Mouse (Mus musculus) hindbrain, embryonic 15.5 days (tissue): ENCODE data around the gene Emc10. TPM values are rescaled to one million over a fixed set of nuclear protein-coding genes. Genes with fewer than 3 reads are reported as not detected.

Experiments
- ATAC-seq: fragments of 200-750 bp; cut with Nextera tagmentation; 2 replicates; pipeline ENCODE4 v1.8.0; 2017; ENCODE audit warnings: low read depth, moderate number of reproducible peaks, moderate TSS enrichment; ENCODE audit not compliant: low FRiP score
- H3K27ac ChIP-seq: fragments of 300-500 bp; sonication (generic); replicated peaks from 2 replicates; pipeline ENCODE4 v1.5.1; 2015; ENCODE audit warnings: mild to moderate bottlenecking, inconsistent platforms
- H3K27me3 ChIP-seq: fragments of 300-500 bp; sonication (generic); 2 replicates; pipeline ENCODE4 v1.6.1; 2015; ENCODE audit warnings: control low read depth, inconsistent platforms
- H3K36me3 ChIP-seq: fragments of 300-500 bp; sonication (generic); 2 replicates; pipeline ENCODE4 v1.6.1; 2015; ENCODE audit warnings: control low read depth, inconsistent platforms
- H3K4me1 ChIP-seq: fragments of 300-500 bp; sonication (generic); replicated peaks from 2 replicates; pipeline ENCODE4 v1.6.1; 2015; ENCODE audit warnings: control low read depth, inconsistent platforms
- H3K4me2 ChIP-seq: fragments of 300-500 bp; sonication (generic); 2 replicates; pipeline ENCODE4 v1.6.1; 2015; ENCODE audit warnings: moderate library complexity, mild to moderate bottlenecking, inconsistent platforms
- H3K4me3 ChIP-seq: fragments of 300-500 bp; sonication (generic); 2 replicates; pipeline ENCODE4 v1.5.1; 2015; ENCODE audit warnings: mild to moderate bottlenecking, inconsistent platforms
- H3K9ac ChIP-seq: fragments of 300-500 bp; sonication (generic); 2 replicates; pipeline ENCODE4 v1.6.1; 2015; ENCODE audit warnings: inconsistent platforms
- H3K9me3 ChIP-seq: fragments of 300-500 bp; sonication (generic); 2 replicates; pipeline ENCODE4 v1.6.1; 2016; ENCODE audit warnings: control low read depth, inconsistent platforms
- WGBS: fragments of 180-500 bp; shearing (Covaris S2); methylation state at CpG from one replicate; pipeline ENCODE4 v1.1.7; 2015; 5-methylcytosine and 5-hydroxymethylcytosine counted together
- polyA plus RNA-seq: library from polyadenylated mRNA; unstranded; fragments of >200 nt; fragmentation: Nextera tagmentation; extraction: Ambion mirVana; gene quantifications from 2 replicates; pipeline ENCODE4 v1.2.1, GENCODE M21; 2015

Gene Emc10
- polyA plus RNA-seq, 1 experiment from 2014 or later: 165 TPM

DNA sequence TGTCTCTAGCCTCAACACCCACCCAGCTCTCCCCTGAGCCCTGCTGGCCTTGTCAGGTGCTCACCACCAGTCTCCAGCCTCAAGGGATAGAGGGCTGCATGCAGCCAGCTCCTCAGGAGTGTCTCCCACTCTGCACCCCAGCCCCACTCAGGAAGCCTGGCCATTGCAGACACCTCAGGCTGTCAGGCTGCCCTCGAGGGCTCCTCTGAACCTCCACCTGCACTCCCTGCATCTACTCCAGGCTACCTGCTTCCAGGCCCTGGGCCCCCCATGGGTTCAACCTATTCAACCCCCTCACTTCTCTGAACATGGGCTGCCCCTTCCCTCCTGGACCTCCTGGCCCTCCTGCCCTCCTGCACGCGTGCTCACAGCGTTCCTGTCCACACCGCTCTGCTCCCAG, 4.9 kb downstream of the Emc10 start:
- no peak for ATAC-seq
- no peaks in the 10 kb centered on the region for H3K9me3 ChIP-seq
- H3K36me3 ChIP-seq: peaks cover 35% of the 10 kb centered on the region
- no peak overlapping the region for H3K27ac ChIP-seq
- H3K4me1 ChIP-seq: peaks cover 17% of the 10 kb centered on the region
- no peak overlapping the region for H3K4me2 ChIP-seq
- no peak overlapping the region for H3K9ac ChIP-seq
- no peak overlapping the region for H3K4me3 ChIP-seq
- WGBS: 98% methylated on average over 5 of the region's 5 CpGs
- H3K27me3 ChIP-seq: no peaks in the 10 kb centered on the region

DNA sequence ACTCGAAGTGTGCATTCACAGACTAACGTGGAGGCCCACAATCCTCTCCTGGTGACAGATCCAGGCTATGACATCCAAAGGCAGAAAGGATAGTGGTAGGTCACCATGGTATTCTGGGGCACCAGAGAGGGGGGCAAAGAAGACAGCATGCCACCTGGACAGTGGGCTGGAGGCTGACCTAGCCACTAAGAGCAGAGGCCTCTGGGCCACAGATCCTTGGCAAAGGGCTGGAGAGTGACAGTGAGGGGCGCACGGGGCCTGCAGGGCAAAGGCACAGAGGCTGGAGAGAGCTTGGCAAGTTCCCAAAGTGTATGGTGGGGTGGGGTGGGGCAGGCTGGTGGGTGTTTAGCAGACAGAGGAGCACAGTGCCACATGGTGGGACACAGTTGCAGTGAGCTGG, 6.0 kb downstream of the Emc10 start:
- no peak overlapping the region for H3K27ac ChIP-seq
- H3K27me3 ChIP-seq: no peaks in the 10 kb centered on the region
- WGBS: 88% methylated on average over 4 of the region's 4 CpGs
- H3K4me1 ChIP-seq: peaks cover 12% of the 10 kb centered on the region
- no peak for ATAC-seq
- no peaks in the 10 kb centered on the region for H3K9me3 ChIP-seq
- no peak overlapping the region for H3K9ac ChIP-seq
- H3K36me3 ChIP-seq: peaks cover 35% of the 10 kb centered on the region
- H3K4me2 ChIP-seq: no peak overlapping the region
- no peak overlapping the region for H3K4me3 ChIP-seq

DNA sequence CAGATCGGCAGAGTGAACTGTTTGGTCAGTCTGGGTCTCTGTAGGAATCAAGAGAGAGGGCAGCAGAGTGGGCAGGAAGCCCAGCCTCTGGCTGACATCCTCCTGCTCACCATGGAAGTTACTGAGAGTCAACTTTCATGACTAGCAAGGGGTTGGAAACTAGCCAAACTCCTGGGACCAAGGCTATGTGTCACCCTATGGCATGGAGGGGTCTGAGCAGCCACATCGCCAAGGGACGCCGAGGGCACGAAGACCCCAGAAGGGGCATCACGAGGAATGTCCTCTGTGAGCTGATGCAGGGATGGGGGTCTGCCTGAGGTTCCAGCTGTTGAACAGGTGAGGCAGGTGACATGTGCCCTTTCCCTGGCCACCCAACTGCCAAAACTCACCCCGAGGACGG, 7.8 kb downstream of the Emc10 start:
- Histone ChIP-seq H3K27ac (no peak overlapping the region), H3K4me2 (no peak overlapping the region), H3K9ac (no peak overlapping the region), H3K27me3 (no peaks in the 10 kb centered on the region), H3K4me1 (peaks cover 3% of the 10 kb centered on the region; the same call in 1 of the 2 replicates), H3K4me3 (no peak overlapping the region), H3K9me3 (no peaks in the 10 kb centered on the region), H3K36me3 (peaks cover 32% of the 10 kb centered on the region)
- 85% methylated on average over 8 of the region's 8 CpGs for WGBS
- no peak for ATAC-seq

DNA sequence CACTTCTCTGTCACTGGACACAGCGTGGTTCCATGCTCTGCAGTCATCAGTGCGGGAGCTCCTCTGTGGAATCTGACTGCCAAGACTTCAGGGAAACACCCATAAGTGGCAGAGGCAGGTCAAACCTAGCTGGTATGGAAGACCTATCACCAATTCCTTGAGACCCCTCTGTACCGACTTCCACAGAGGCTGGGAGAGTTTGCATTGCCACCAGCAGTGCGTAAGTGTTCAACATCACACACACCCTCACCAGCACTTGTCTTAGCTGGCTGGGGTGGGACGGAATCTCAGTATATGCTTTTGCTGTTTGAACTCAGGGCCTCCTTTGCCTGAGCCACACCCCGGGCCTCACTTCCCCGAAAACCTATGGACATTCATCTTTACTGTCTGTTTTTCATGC, 8.4 kb downstream of the Emc10 start:
- peaks cover 3% of the 10 kb centered on the region; the same call in 1 of the 2 replicates for H3K4me1 ChIP-seq
- no peak overlapping the region for H3K27ac ChIP-seq
- H3K4me2 ChIP-seq: no peak overlapping the region
- H3K27me3 ChIP-seq: no peaks in the 10 kb centered on the region
- peaks cover 28% of the 10 kb centered on the region for H3K36me3 ChIP-seq
- no peak overlapping the region for H3K4me3 ChIP-seq
- WGBS: 86% methylated on average over 7 of the region's 7 CpGs
- H3K9me3 ChIP-seq: no peaks in the 10 kb centered on the region
- H3K9ac ChIP-seq: no peak overlapping the region
- no peak for ATAC-seq

DNA sequence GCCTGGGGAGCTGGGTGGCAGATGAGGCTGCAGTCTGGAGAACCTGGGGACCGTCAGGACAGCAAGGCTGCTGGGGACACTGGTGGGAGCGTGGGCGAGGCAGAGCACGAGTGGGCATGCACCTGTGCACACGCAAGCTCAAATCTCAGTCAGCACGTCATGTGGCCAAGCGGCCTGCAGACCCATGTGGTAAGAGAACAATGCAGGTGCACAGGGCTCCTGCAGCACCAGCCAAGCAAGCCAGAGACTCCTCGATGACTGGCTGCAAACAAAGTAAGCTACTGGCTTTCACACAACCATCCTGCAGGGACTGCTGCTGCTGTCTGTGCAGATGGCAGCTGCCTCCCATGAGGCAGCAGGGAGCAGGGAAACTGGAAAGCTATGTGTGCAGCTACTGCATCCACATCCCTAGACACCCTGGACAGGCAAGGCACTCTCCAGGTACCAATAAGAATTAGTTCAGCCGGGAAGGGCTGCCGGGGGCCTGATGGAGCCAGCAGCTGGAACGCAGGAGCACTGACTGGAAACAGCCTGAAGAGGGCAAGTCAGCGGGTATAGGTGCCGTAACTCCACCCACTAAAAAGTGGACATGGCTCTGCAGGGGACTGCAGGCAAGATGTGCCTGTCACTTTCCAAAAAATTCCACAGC, 9.3 kb downstream of the Emc10 start:
- Histone ChIP-seq H3K27me3 (peaks cover 4% of the 10 kb centered on the region; the same call in 1 of the 2 replicates), H3K4me2 (no peak overlapping the region), H3K27ac (peak overlapping the region; percentile 34; the same call in 1 of the 2 replicates), H3K4me3 (no peak overlapping the region), H3K9me3 (no peaks in the 10 kb centered on the region), H3K4me1 (peaks cover 3% of the 10 kb centered on the region; the same call in 1 of the 2 replicates), H3K36me3 (peaks cover 24% of the 10 kb centered on the region; the same call in 1 of the 2 replicates), H3K9ac (0 out of 2 replicates have a peak overlapping the region, but pooled peaks have one; percentile 16)
- 50% methylated on average over 13 of the region's 13 CpGs for WGBS
- no peak for ATAC-seq

DNA sequence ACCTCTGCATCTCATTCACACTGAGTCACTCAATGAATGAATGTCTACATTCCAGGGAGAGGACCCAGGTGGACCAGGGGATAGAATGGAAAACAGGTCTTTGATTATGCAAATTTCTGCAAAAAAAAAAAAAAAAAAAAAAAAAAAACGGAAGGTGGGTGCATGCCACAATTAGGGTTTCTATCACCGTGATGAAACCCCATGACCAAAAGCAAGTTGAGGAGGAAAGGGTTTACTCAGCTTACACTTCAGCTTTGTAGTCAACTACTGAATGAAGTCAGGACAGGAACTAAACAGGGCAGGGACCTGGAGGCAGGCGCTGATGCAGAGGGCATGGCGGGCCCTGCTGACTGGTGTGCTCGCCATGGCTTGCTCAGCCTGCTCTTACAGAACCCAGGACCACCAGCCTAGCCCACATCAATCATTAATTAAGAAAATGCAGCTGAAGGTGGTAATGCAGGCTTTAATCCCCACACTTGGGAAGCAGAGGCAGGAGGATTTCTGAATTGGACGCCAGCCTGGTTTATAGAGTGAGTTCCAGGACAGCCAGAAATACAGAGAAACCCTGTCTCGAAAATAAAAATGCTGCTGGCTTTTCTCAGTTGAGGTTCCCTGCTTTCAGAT, 10.6 kb downstream of the Emc10 start:
- WGBS: 78% methylated on average over 7 of the region's 7 CpGs
- Histone ChIP-seq H3K27me3 (peaks cover 5% of the 10 kb centered on the region; the same call in 1 of the 2 replicates), H3K36me3 (peaks cover 10% of the 10 kb centered on the region; the same call in 1 of the 2 replicates), H3K27ac (no peak overlapping the region), H3K9me3 (no peaks in the 10 kb centered on the region), H3K4me2 (no peak overlapping the region), H3K4me3 (no peak overlapping the region), H3K4me1 (peaks cover 3% of the 10 kb centered on the region; the same call in 1 of the 2 replicates), H3K9ac (no peak overlapping the region)
- ATAC-seq: no peak

DNA sequence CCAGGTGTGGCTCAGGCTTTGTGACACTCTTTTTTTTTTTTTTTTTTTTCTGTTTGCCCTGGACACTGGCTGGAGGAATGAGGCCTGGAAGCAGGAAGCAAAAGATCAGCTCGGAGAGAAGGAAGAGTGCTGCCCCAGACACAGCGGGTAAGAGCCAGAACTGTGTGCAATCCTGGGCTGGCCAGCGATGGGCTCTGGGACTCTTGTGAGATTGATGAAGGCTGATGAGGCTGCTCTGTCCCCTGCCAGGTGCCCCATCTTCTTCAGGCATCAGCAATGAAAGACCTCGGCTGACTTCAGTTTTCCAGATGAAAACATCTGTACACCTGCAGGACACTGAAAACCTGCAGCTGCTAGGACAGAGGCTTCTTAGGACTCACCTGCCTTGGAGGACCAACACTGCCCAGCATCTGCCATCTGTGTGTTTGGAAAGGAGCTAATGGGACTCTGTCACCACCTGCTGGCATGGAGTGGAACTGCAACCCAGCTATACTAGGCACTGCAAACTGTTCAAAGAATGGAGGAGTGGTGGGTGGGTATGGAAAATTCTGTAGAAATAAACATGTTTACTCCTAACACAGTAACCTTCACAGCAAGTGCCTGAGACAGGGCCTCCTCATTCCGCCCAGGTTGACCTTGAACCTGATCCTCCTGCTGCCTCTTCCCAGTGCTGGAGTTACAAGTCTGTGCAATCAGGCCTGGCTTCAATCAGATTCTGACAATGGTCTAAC, 11.3 kb downstream of the Emc10 start:
- Histone ChIP-seq H3K36me3 (peaks cover 3% of the 10 kb centered on the region; the same call in 1 of the 2 replicates), H3K4me1 (peaks cover 3% of the 10 kb centered on the region; the same call in 1 of the 2 replicates), H3K9ac (peak overlapping the region; percentile 7; the same call in 1 of the 2 replicates), H3K4me3 (no peak overlapping the region), H3K9me3 (no peaks in the 10 kb centered on the region), H3K27me3 (peaks cover 7% of the 10 kb centered on the region; the same call in 1 of the 2 replicates), H3K4me2 (no peak overlapping the region), H3K27ac (peak overlapping the region; percentile 4; the same call in 1 of the 2 replicates)
- WGBS: 35% methylated on average over 5 of the region's 5 CpGs
- ATAC-seq: peak; percentile 79

DNA sequence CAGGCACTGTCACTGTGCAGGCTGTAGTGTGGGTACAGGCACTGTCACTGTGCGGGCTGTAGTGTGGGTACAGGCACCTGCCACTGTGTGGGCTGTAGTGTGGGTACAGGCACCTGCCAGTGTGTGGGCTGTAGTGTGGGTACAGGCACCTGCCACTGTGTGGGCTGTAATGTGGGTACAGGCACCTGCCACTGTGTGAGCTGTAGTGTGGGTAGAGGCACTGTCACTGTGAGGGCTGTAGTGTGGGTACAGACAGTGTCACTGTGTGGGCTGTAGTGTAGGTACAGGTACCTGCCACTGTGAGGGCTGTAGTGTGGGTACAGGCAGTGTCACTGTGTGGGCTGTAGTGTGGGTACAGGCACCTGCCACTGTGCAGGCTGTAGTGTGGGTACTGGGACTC, 12.2 kb downstream of the Emc10 start:
- Histone ChIP-seq H3K4me3 (no peak overlapping the region), H3K4me1 (peaks cover 3% of the 10 kb centered on the region; the same call in 1 of the 2 replicates), H3K4me2 (no peak overlapping the region), H3K36me3 (no peaks in the 10 kb centered on the region; the same call in 1 of the 2 replicates), H3K9ac (no peak overlapping the region), H3K9me3 (no peaks in the 10 kb centered on the region), H3K27ac (no peak overlapping the region), H3K27me3 (peaks cover 13% of the 10 kb centered on the region; the same call in 1 of the 2 replicates)
- no peak for ATAC-seq
- WGBS: 100% methylated on average over 1 of the region's 1 CpGs

DNA sequence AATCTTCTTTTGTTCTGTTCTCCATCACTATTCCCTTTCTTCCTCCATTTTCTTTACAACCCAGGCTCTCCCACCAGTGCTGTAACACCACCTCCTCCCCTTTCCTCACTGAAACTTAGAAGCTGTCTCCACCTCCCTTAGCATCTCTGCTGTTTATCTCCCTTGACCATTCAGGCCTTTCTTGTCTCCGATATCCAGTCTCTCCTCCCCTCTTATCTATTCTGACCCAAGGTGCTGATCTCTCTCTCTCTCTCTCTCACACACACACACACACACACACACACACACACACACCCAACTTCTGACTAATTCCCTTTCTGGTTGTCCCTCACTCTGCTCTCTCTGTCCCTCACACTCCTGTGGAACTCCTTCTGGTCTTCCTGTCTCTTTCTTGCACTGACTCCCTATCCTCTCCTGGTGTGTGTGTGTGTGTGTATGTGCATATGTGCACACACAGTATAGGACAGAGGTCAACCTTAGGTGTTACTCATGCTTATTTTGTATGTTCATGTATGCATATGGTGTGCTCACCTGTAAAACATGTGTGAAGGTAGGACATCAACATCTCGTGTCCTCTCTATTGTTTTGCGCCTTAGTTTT, 13.4 kb downstream of the Emc10 start:
- no peak overlapping the region for H3K4me3 ChIP-seq

DNA sequence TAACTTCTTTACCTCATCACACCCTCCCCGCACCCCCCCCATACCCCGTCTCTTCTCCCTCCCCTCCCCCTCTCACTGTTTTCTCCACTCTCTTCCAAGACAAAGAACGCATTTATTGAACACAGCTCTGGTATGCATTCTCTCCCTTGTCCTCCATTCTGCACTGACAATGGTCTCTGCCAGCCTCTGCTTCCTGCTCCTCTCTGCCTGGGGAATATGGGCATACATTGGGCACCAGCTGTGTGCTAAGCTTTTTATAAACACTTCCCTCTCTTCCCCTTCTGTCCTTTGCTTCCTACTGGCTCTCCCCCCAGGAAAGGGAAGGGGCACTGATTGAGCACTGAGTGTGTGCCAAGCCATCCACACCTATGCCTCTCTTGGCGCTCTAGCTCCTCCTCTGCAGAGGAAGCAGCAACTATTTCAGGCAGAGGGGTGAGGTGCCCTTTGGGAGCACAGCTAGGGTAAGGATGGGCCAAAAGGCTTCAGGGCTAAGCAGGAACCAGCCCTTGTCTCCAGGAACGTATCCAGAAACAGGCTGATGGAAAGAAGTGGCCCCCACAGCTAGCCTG, 21.2 kb downstream of the Emc10 start:
- H3K4me1 ChIP-seq: peaks cover 19% of the 10 kb centered on the region
- H3K36me3 ChIP-seq: no peaks in the 10 kb centered on the region
- H3K4me2 ChIP-seq: no peak overlapping the region
- peak overlapping the region; percentile 52 for H3K27ac ChIP-seq
- ATAC-seq: 0 out of 2 replicates have a peak, but pooled peaks have one; percentile 4
- H3K4me3 ChIP-seq: no peak overlapping the region
- H3K27me3 ChIP-seq: peaks cover 11% of the 10 kb centered on the region; the same call in 1 of the 2 replicates
- H3K9me3 ChIP-seq: no peaks in the 10 kb centered on the region
- H3K9ac ChIP-seq: no peak overlapping the region
- WGBS: 35% methylated on average over 5 of the region's 5 CpGs

More for the DNA sequence above, 13.4 kb downstream of the Emc10 start:
- Histone ChIP-seq H3K36me3 (no peaks in the 10 kb centered on the region), H3K9me3 (no peaks in the 10 kb centered on the region), H3K27ac (no peak overlapping the region), H3K9ac (no peak overlapping the region), H3K4me1 (peaks cover 3% of the 10 kb centered on the region; the same call in 1 of the 2 replicates), H3K27me3 (peaks cover 15% of the 10 kb centered on the region; the same call in 1 of the 2 replicates), H3K4me2 (no peak overlapping the region)
- 84% methylated on average over 3 of the region's 3 CpGs for WGBS
- no peak for ATAC-seq

DNA sequence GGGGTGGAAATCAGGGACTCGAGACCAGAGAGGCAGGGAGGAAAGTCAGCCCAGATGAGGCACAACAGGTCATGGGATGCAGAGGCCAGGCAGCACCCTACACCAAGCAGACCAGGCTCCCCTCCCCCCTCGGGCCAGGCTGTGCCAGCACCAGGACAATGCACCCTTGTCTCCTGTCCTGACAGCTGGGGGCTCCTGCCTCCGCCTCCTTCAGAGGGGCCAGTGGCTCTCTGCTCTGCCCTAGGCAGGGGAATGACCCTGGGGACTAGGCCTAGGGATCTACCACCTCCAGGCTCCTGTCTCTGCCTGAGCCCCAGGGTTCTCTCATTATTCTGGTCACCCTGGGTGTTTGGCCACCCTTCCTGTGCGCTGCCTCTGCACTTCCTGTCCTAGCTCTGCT, 21.9 kb downstream of the Emc10 start:
- peaks cover 24% of the 10 kb centered on the region for H3K4me1 ChIP-seq
- 10% methylated on average over 4 of the region's 4 CpGs for WGBS

More for the DNA sequence above, 21.9 kb downstream of the Emc10 start:
- Histone ChIP-seq H3K4me3 (no peak overlapping the region), H3K9ac (no peak overlapping the region), H3K27me3 (peaks cover 8% of the 10 kb centered on the region; the same call in 1 of the 2 replicates), H3K4me2 (no peak overlapping the region), H3K9me3 (no peaks in the 10 kb centered on the region), H3K36me3 (no peaks in the 10 kb centered on the region), H3K27ac (peak overlapping the region; percentile 71)
- ATAC-seq: peak; percentile 77; the same call in 1 of the 2 replicates
